Mouse (Mus musculus): Measurements from ENCODE around the gene Ddb1. TPM values are rescaled to one million over a fixed set of nuclear protein-coding genes. Genes with fewer than 3 reads are reported as not detected.
A peak's percentile ranks its signal among the peaks of the same experiment; 100 is the strongest.

Gene Ddb1
- polyA plus RNA-seq, 1 experiment from 2014 or later = 349 TPM

GRCm38 (mm10) chr19:10677915-10678771 is 73.0 kb downstream of the Ddb1 start, which contains the start of gene Pga5:
Pga5 (minus strand) TSS chr19:10678071.
- peak within 1 kb of the TSS; percentile 46; the same call in 1 of the 2 replicates for H3K27ac ChIP-seq (replicated peaks; ENCODE audit: low read depth, low read length)
- ATAC-seq (ENCODE audit: low read depth) = no peak

GRCm38 (mm10) chr19:10678772-10679067 is 73.6 kb downstream of the Ddb1 start:
- no peak overlapping the region; the same call in 1 of the 2 replicates for H3K9ac ChIP-seq (ENCODE audit: low read depth, low read length)
- ATAC-seq (ENCODE audit: low read depth) (no peak), DNase-seq (ENCODE audit: low spot score) (no peak)
- H3K27ac ChIP-seq (replicated peaks; ENCODE audit: low read depth, low read length) = peak overlapping the region; percentile 46; the same call in 1 of the 2 replicates
- H3K9me3 ChIP-seq (ENCODE audit: control insufficient read depth, low read length) = no peaks in the 10 kb centered on the region
- H3K27me3 ChIP-seq (replicated peaks; ENCODE audit: control insufficient read depth, insufficient read depth, low read length) = no peaks in the 10 kb centered on the region
- WGBS = 69% methylated on average over 1 of the region's 1 CpGs
- 0 out of 2 replicates have a peak, but pooled peaks cover 4% of the 10 kb centered on the region for H3K4me1 ChIP-seq (ENCODE audit: control insufficient read depth, insufficient read depth, low read length)
- no peak overlapping the region for H3K4me3 ChIP-seq (ENCODE audit: low read depth, low read length)
- no peaks in the 10 kb centered on the region for H3K36me3 ChIP-seq (ENCODE audit: control insufficient read depth, insufficient read depth, low read length)
- H3K4me2 ChIP-seq (ENCODE audit: low read depth, low read length) = no peak overlapping the region

More at GRCm38 (mm10) chr19:10677915-10678771, 73.0 kb downstream of the Ddb1 start, which contains the start of gene Pga5:
- Histone ChIP-seq H3K9me3 (ENCODE audit: control insufficient read depth, low read length) (no peaks in the 10 kb centered on the region), H3K36me3 (ENCODE audit: control insufficient read depth, insufficient read depth, low read length) (no peaks in the 10 kb centered on the region), H3K4me1 (ENCODE audit: control insufficient read depth, insufficient read depth, low read length) (0 out of 2 replicates have a peak, but pooled peaks cover 4% of the 10 kb centered on the region), H3K4me2 (ENCODE audit: low read depth, low read length) (no peak within 1 kb of the TSS), H3K27me3 (replicated peaks; ENCODE audit: control insufficient read depth, insufficient read depth, low read length) (no peaks in the 10 kb centered on the region), H3K4me3 (ENCODE audit: low read depth, low read length) (no peak within 1 kb of the TSS), H3K9ac (ENCODE audit: low read depth, low read length) (no peak within 1 kb of the TSS; the same call in 1 of the 2 replicates)
- DNase-seq (ENCODE audit: low spot score) = peak; percentile 80
- 37% methylated on average over 6 of the region's 6 CpGs for WGBS

Other genes starting within 250 kb of the Ddb1 start
- 1.4 and 2.0 TPM in 2 replicates for gene Syt7, start 216.2 kb upstream of the Ddb1 start, polyA plus RNA-seq (2014; fragmentation: Nextera tagmentation; extraction: Ambion mirVana)
- 0.68 and 1.4 TPM in 2 replicates for gene Lrrc10b, start 147.9 kb upstream of the Ddb1 start, polyA plus RNA-seq (2014; fragmentation: Nextera tagmentation; extraction: Ambion mirVana)
- 0.45 and 2.5 TPM in 2 replicates for gene Ppp1r32, start 122.4 kb upstream of the Ddb1 start, polyA plus RNA-seq (2014; fragmentation: Nextera tagmentation; extraction: Ambion mirVana)
- gene Cpsf7, start 80.1 kb upstream of the Ddb1 start, polyA plus RNA-seq (2014; fragmentation: Nextera tagmentation; extraction: Ambion mirVana) = 50.9 TPM in 2 replicates
- 57.0 and 62.1 TPM in 2 replicates for gene Sdhaf2, start 79.2 kb upstream of the Ddb1 start, polyA plus RNA-seq (2014; fragmentation: Nextera tagmentation; extraction: Ambion mirVana)
- 42.6 and 49.7 TPM in 2 replicates for gene Tmem216, start 49.1 kb upstream of the Ddb1 start, polyA plus RNA-seq (2014; fragmentation: Nextera tagmentation; extraction: Ambion mirVana)
- gene Cyb561a3, start 28.2 kb upstream of the Ddb1 start, polyA plus RNA-seq (2014; fragmentation: Nextera tagmentation; extraction: Ambion mirVana) = 17.8 and 20.7 TPM in 2 replicates
- 30.8 and 34.1 TPM in 2 replicates for gene Tmem138, start 28.0 kb upstream of the Ddb1 start, polyA plus RNA-seq (2014; fragmentation: Nextera tagmentation; extraction: Ambion mirVana)
- gene Tkfc, start 327 bp downstream of the Ddb1 start, polyA plus RNA-seq (2014; fragmentation: Nextera tagmentation; extraction: Ambion mirVana) = 13.9 and 15.4 TPM in 2 replicates
- 1.5 and 1.8 TPM in 2 replicates for gene Vwce, start 28.9 kb downstream of the Ddb1 start, polyA plus RNA-seq (2014; fragmentation: Nextera tagmentation; extraction: Ambion mirVana)
- 0.14 TPM in 1 of 2 replicates, not detected in the other for gene Pga5, start 72.7 kb downstream of the Ddb1 start, polyA plus RNA-seq (2014; fragmentation: Nextera tagmentation; extraction: Ambion mirVana)
- gene Vps37c, start 83.4 kb downstream of the Ddb1 start, polyA plus RNA-seq (2014; fragmentation: Nextera tagmentation; extraction: Ambion mirVana) = 34.8 and 35.9 TPM in 2 replicates
- gene Cd5, start 133.7 kb downstream of the Ddb1 start, polyA plus RNA-seq (2014; fragmentation: Nextera tagmentation; extraction: Ambion mirVana) = 0.58 and 0.78 TPM in 2 replicates
- gene Cd6, start 224.7 kb downstream of the Ddb1 start, polyA plus RNA-seq (2014; fragmentation: Nextera tagmentation; extraction: Ambion mirVana) = 0.07 TPM in 1 of 2 replicates, not detected in the other
- gene Slc15a3, start 234.4 kb downstream of the Ddb1 start, polyA plus RNA-seq (2014; fragmentation: Nextera tagmentation; extraction: Ambion mirVana) = 0.84 and 1.3 TPM in 2 replicates

Measured in embryonic facial prominence, embryonic 14.5 days (tissue).